Mouse (Mus musculus) hindbrain, embryonic 16.5 days (tissue): ENCODE results near the gene Trmu. TPM values are rescaled to one million over a fixed set of nuclear protein-coding genes. Genes with fewer than 3 reads are reported as not detected.

Source experiments
- ATAC-seq: fragments of 200-750 bp; cut with Nextera tagmentation; 2 replicates; pipeline ENCODE4 v1.8.0; 2017; ENCODE audit warnings: moderate TSS enrichment, moderate library complexity
- H3K27ac ChIP-seq: fragments of 300-500 bp; sonication (generic); 2 replicates; pipeline ENCODE4 v1.5.1; 2014; ENCODE audit warnings: low read depth, mild to moderate bottlenecking, control low read depth, low read length, moderate library complexity
- H3K27me3 ChIP-seq: fragments of 300-500 bp; sonication (generic); replicated peaks from 2 replicates; pipeline ENCODE4 v1.6.1; 2014; ENCODE audit warnings: low read length; ENCODE audit not compliant: control insufficient read depth, insufficient read depth
- H3K36me3 ChIP-seq: fragments of 300-500 bp; sonication (generic); 2 replicates; pipeline ENCODE4 v1.6.1; 2014; ENCODE audit warnings: mild to moderate bottlenecking, low read length, moderate library complexity, mixed read lengths; ENCODE audit not compliant: control insufficient read depth, insufficient read depth
- H3K4me1 ChIP-seq: fragments of 300-500 bp; sonication (generic); 2 replicates; pipeline ENCODE4 v1.6.1; 2014; ENCODE audit warnings: low read depth, low read length; ENCODE audit not compliant: control insufficient read depth, insufficient read depth
- H3K4me2 ChIP-seq: fragments of 300-500 bp; sonication (generic); 2 replicates; pipeline ENCODE4 v1.6.1; 2014; ENCODE audit warnings: mild to moderate bottlenecking, low read length, control low read depth, moderate library complexity
- H3K4me3 ChIP-seq: fragments of 300-500 bp; sonication (generic); 2 replicates; pipeline ENCODE4 v1.5.1; 2014; ENCODE audit warnings: mild to moderate bottlenecking, low read length, control low read depth, moderate library complexity
- H3K9ac ChIP-seq: fragments of 300-500 bp; sonication (generic); 2 replicates; pipeline ENCODE4 v1.6.1; 2014; ENCODE audit warnings: low read depth, mild to moderate bottlenecking, control low read depth, low read length, moderate library complexity
- H3K9me3 ChIP-seq: fragments of 300-500 bp; sonication (generic); 2 replicates; pipeline ENCODE4 v1.6.1; 2014; ENCODE audit warnings: mild to moderate bottlenecking, low read length, moderate library complexity; ENCODE audit not compliant: control insufficient read depth
- WGBS: fragments of 180-500 bp; shearing (Covaris S2); extraction: QIAGEN DNeasy Blood & Tissue Kit; methylation state at CpG from one replicate; pipeline ENCODE4 v1.1.7; 2014; 5-methylcytosine and 5-hydroxymethylcytosine counted together
- polyA plus RNA-seq: library from polyadenylated mRNA; unstranded; fragments of >200 nt; fragmentation: Nextera tagmentation; extraction: Ambion mirVana; gene quantifications from 2 replicates; pipeline ENCODE4 v1.2.1, GENCODE M21; 2015

Trmu gene
- 47.6 and 50.3 TPM in 2 replicates for polyA plus RNA-seq

DNA sequence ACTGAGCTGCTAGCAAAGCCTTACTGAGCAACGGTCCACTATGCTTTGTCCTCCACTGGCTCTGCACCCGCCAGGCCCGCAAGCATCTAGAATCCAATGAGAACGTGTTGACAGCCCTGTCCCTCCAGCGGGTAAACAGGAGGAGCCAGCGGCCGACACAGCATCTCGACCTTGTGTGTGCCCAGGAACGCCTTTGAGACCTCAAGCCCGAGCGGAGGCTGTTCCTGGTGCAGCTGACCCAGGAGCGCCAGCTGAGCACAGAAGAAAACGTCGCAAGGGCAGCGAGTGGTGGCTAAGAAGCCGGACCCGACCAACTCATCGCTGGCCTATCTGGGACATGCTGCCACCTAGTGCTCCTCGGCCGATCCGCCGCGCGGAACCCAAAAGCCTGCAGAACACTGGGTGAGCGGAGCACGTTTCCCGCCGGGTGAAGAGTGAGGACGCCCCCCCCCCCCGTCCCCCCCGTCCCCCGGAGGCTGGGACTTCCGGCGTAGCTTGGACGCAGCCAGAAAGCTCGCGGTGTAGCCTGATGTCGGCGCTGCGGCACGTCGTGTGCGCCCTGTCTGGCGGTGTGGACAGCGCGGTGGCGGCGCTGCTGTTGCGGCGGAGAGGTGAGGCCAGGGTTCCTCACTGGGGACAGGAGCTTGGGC lies at the start of gene Trmu:
Gene Trmu, plus strand, starts transcription at position 465 of the 650 bp plus-strand sequence.
- Histone ChIP-seq H3K4me2 (peak within 1 kb of the TSS; percentile 92), H3K27me3 (no peaks in the 10 kb centered on the region), H3K27ac (peak within 1 kb of the TSS; percentile 87), H3K36me3 (peaks cover 7% of the 10 kb centered on the region), H3K4me1 (peaks cover 17% of the 10 kb centered on the region), H3K9ac (peak within 1 kb of the TSS; percentile 93), H3K4me3 (peak within 1 kb of the TSS; percentile 88), H3K9me3 (no peaks in the 10 kb centered on the region)
- ATAC-seq, result peak; percentile 96
- under 1% methylated on average over 47 of the region's 50 CpGs for WGBS

DNA sequence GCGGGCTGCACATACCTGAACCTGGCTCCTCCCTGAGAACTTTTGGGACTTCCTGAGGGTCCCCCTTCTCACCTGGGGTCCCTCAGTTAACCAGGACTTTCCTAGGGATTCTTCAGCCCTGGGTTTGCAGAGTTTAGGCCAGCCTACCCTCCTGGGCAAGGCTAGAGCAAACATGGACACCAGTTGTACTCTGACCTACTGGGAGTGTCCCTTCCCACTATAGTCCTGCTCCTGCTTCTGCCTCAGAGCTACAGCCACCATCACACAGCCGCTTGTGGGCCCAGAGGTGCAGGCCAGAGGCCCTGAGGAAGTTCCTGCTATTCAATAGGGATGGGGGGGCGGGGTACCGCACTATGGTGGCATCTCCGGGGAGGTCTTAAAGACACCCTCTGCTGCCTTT lies 49.6 kb upstream of the Trmu start:
- ATAC-seq, result no peak
- Histone ChIP-seq H3K4me3 (no peak overlapping the region), H3K36me3 (no peaks in the 10 kb centered on the region), H3K9me3 (no peaks in the 10 kb centered on the region), H3K4me2 (no peak overlapping the region), H3K9ac (no peak overlapping the region), H3K4me1 (peaks cover 11% of the 10 kb centered on the region), H3K27ac (no peak overlapping the region), H3K27me3 (no peaks in the 10 kb centered on the region)
- WGBS, result 64% methylated on average over 5 of the region's 5 CpGs

DNA sequence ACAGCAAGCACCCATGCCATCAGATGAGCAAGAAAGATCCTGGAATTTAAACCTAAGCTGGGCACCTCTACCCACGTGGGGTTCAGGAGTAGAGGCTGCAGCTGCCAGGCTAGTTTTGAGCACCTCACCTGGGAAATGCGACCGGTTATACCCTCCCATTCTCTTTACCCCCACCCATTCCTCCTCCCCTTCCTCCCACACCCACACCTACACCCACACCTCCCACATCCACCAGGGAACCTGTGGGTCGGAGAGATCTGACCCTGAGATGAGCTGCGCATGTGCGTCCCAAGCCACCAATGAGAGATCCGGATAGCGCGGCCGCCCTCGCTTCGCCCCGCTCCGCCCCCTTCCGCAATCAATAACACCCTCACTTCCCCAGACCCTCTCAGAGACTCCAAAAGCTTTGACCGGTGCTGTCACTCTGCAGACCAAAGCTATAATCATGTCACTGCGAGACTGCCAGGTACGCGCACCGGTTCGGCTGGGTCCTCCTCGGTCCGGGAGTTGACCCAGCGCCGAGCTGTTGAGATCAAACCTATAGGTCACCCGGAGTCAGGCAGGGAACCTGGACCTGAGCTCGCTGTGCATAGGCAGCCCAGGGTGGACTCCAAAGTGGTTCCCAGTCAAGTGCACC lies 47.0 kb upstream of the Trmu start, which contains the start of gene Ttc38:
Gene Ttc38, plus strand, starts transcription at position 353 of the 637 bp plus-strand sequence.
- Histone ChIP-seq H3K4me2 (peak within 1 kb of the TSS; percentile 76), H3K36me3 (peaks cover 4% of the 10 kb centered on the region), H3K27ac (peak within 1 kb of the TSS; percentile 39; the same call in 1 of the 2 replicates), H3K4me3 (peak within 1 kb of the TSS; percentile 68), H3K4me1 (peaks cover 11% of the 10 kb centered on the region), H3K9me3 (no peaks in the 10 kb centered on the region), H3K27me3 (no peaks in the 10 kb centered on the region), H3K9ac (peak within 1 kb of the TSS; percentile 82)
- WGBS, result under 1% methylated on average over 27 of the region's 27 CpGs
- peak; percentile 95 for ATAC-seq

GRCm38 (mm10) chr15:85832599-85832998 lies 46.5 kb upstream of the Trmu start:
- Histone ChIP-seq H3K4me3 (peak overlapping the region; percentile 68), H3K9me3 (no peaks in the 10 kb centered on the region), H3K9ac (peak overlapping the region; percentile 82), H3K27me3 (no peaks in the 10 kb centered on the region), H3K27ac (no peak overlapping the region; the same call in 1 of the 2 replicates), H3K4me1 (peaks cover 11% of the 10 kb centered on the region), H3K36me3 (peaks cover 4% of the 10 kb centered on the region), H3K4me2 (peak overlapping the region; percentile 76)
- ATAC-seq, result peak; percentile 18; the same call in 1 of the 2 replicates
- 45% methylated on average over 8 of the region's 8 CpGs for WGBS

DNA sequence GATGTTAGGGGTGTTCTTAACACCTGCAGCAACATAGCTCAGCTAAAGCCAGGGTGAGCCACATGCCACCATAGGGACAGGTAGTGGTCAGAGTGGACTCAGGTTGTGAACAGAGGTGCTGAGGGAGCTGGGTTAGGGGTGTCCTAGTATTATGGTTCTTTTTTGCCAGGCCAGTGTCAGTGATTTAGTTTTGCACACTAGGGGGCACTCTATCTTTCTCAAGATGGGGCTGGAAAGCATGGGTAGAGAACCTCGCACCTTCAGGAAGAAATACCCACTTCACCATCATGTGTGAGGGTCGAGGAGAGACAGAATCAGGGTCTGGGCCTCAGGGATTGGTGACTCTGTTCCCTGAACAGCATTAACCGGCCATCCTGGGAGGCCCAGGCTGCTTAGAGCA lies 43.8 kb upstream of the Trmu start:
- H3K9ac ChIP-seq, result no peak overlapping the region
- no peaks in the 10 kb centered on the region for H3K9me3 ChIP-seq
- 63% methylated on average over 3 of the region's 3 CpGs for WGBS
- H3K4me2 ChIP-seq, result no peak overlapping the region
- no peak overlapping the region for H3K4me3 ChIP-seq
- H3K4me1 ChIP-seq, result peaks cover 11% of the 10 kb centered on the region
- H3K27me3 ChIP-seq, result no peaks in the 10 kb centered on the region
- H3K27ac ChIP-seq, result no peak overlapping the region
- peaks cover 4% of the 10 kb centered on the region for H3K36me3 ChIP-seq
- ATAC-seq, result no peak

DNA sequence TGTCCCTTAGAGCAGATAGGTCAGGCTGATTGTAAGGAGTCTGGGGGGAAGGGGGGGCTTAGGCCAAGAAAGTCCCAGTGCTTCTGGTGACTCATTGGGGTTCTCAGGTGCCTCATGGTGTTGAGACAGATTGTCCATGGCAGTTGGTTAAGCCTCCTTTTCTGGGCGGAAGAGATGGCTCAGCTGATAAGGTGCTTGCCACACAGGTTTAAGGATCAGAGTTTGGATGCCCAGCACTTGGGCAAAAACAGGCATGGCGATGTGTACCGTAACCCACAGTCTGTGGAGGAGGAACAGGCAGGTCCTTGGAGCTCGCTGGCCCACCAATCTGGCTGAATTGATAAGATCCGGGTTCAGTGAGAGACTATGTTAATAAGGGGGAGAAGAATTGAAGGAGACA lies 42.2 kb upstream of the Trmu start:
- Histone ChIP-seq H3K4me1 (peaks cover 5% of the 10 kb centered on the region; the same call in 1 of the 2 replicates), H3K4me2 (no peak overlapping the region), H3K27ac (no peak overlapping the region), H3K36me3 (peaks cover 4% of the 10 kb centered on the region), H3K9ac (no peak overlapping the region), H3K9me3 (no peaks in the 10 kb centered on the region), H3K4me3 (no peak overlapping the region), H3K27me3 (no peaks in the 10 kb centered on the region)
- ATAC-seq, result no peak
- WGBS, result 93% methylated on average over 5 of the region's 5 CpGs

- Histone ChIP-seq H3K27me3 (no peaks in the 10 kb centered on the region), H3K4me3 (no peak overlapping the region), H3K36me3 (peaks cover 4% of the 10 kb centered on the region), H3K27ac (no peak overlapping the region), H3K4me2 (no peak overlapping the region), H3K9ac (no peak overlapping the region), H3K4me1 (no peaks in the 10 kb centered on the region), H3K9me3 (no peaks in the 10 kb centered on the region)
- WGBS, result 39% methylated on average over 6 of the region's 6 CpGs
- ATAC-seq, result no peak
Observed at GRCm38 (mm10) chr15:85840983-85841382, 38.1 kb upstream of the Trmu start.

- WGBS, result 84% methylated on average over 5 of the region's 5 CpGs
- Histone ChIP-seq H3K27ac (no peak overlapping the region), H3K4me3 (no peak overlapping the region), H3K4me2 (no peak overlapping the region), H3K9ac (no peak overlapping the region), H3K27me3 (no peaks in the 10 kb centered on the region), H3K9me3 (no peaks in the 10 kb centered on the region), H3K4me1 (no peaks in the 10 kb centered on the region), H3K36me3 (no peaks in the 10 kb centered on the region)
- no peak for ATAC-seq
Observed at GRCm38 (mm10) chr15:85841796-85842360, 37.2 kb upstream of the Trmu start.

GRCm38 (mm10) chr15:85845071-85845470 lies 34.0 kb upstream of the Trmu start:
- Histone ChIP-seq H3K27ac (no peak overlapping the region), H3K9me3 (no peaks in the 10 kb centered on the region), H3K4me1 (no peaks in the 10 kb centered on the region), H3K36me3 (no peaks in the 10 kb centered on the region), H3K9ac (no peak overlapping the region), H3K27me3 (no peaks in the 10 kb centered on the region), H3K4me2 (no peak overlapping the region), H3K4me3 (no peak overlapping the region)
- no peak for ATAC-seq
